12 mouse cellular contexts compared by ENCODE assay signal in genomic region chr13:35969829-35970228, GRCm38 (mm10). TPM values are rescaled to one million over a fixed set of nuclear protein-coding genes. Genes with fewer than 3 reads are reported as not detected.
A peak's percentile ranks its signal among the peaks of the same experiment; 100 is the strongest.
DNase-seq lines count a peak whose midpoint lies in the region; ATAC-seq and TF ChIP-seq lines count a peak whose summit lies in the region.
"Had no signal": no experiment of that assay in that cellular context is flagged by ENCODE, and none has a peak within 500 bp of the region (broad histone marks: within the 10 kb centered on the region; RNA-seq: fewer than 3 reads in every experiment).

No protein-coding gene starts in this region.

- WGBS in hindbrain, embryonic 12.5 days: 27% methylated on average over 9 of the region's 9 CpGs
- WGBS in liver, postnatal 0 days (ENCODE audit: insufficient replicate concordance): 36% methylated on average over 9 of the region's 9 CpGs

- peak overlapping the region; percentile 100 for H3K4me2 ChIP-seq in hindbrain, embryonic 12.5 days (replicated peaks)
- peak overlapping the region; percentile 80 for H3K4me2 ChIP-seq in liver, postnatal 0 days (ENCODE audit: low read depth, low read length)

- no peak for ATAC-seq in hindbrain, embryonic 12.5 days (ENCODE audit: low FRiP score)
- ATAC-seq in liver, postnatal 0 days: no peak
- ATAC-seq in granulocyte monocyte progenitor cell, adult 5-6 weeks (replicated peaks; ENCODE audit: poor library complexity, severe bottlenecking): no peak
- ATAC-seq: activated CD4-positive, CD25-positive, alpha-beta regulatory T cell, adult 4 months had no signal

- H3K4me3 ChIP-seq in gastrocnemius, adult 2 months: peak overlapping the region; percentile 80
- peak overlapping the region; percentile 82 for H3K4me3 ChIP-seq in E14TG2a.4 (replicated peaks; ENCODE audit: low read length)
- peak overlapping the region; percentile 59 for H3K4me3 ChIP-seq in hindbrain, embryonic 12.5 days
- H3K4me3 ChIP-seq in liver, postnatal 0 days (ENCODE audit: low read depth, low read length): peak overlapping the region; percentile 56

- TF ChIP-seq CTCF in gastrocnemius, adult 2 months (IDR thresholded peaks at IDR 0.05): no peak
- no peak for TF ChIP-seq CTCF in E14TG2a.4 (conservative IDR thresholded peaks at IDR 0.05; ENCODE audit: low read length)
- no peak for TF ChIP-seq CTCF in liver, postnatal 0 days (IDR thresholded peaks at IDR 0.05; ENCODE audit: low read depth)

- no peak for DNase-seq in gastrocnemius, adult 2 months
- no peak for DNase-seq in gastrocnemius, adult 18-20 months (ENCODE audit: low spot score)
- DNase-seq in liver, postnatal 0 days: no peak
- no peak for DNase-seq in spleen, postnatal 14 days (ENCODE audit: low spot score in 2 of 2)
- no peak for DNase-seq in spleen, postnatal 36 days (ENCODE audit: low spot score in 2 of 2)
- DNase-seq: cerebellum, adult 9-11 months; kidney, adult 9 months; thymus, adult 18-20 months had no signal

- no peak overlapping the region for H3K9ac ChIP-seq in hindbrain, embryonic 12.5 days
- peak overlapping the region; percentile 76; the same call in 1 of the 2 replicates for H3K9ac ChIP-seq in liver, postnatal 0 days (replicated peaks)

- no peak for TF ChIP-seq EP300 in liver, postnatal 0 days (IDR thresholded peaks at IDR 0.05; ENCODE audit: low read depth)

- H3K27ac ChIP-seq in gastrocnemius, adult 2 months: no peak overlapping the region
- no peak overlapping the region for H3K27ac ChIP-seq in hindbrain, embryonic 12.5 days
- no peak overlapping the region for H3K27ac ChIP-seq in liver, postnatal 0 days (ENCODE audit: low read depth)

- peaks cover 55% of the 10 kb centered on the region for H3K27me3 ChIP-seq in E14TG2a.4 (ENCODE audit: insufficient read depth, low read length)
- peaks cover 34% of the 10 kb centered on the region for H3K27me3 ChIP-seq in hindbrain, embryonic 12.5 days
- H3K27me3 ChIP-seq in liver, postnatal 0 days (ENCODE audit: insufficient read depth, low read length): peaks cover 33% of the 10 kb centered on the region

- H3K36me3 ChIP-seq in E14TG2a.4 (ENCODE audit: insufficient read depth, low read length): no peaks in the 10 kb centered on the region
- no peaks in the 10 kb centered on the region for H3K36me3 ChIP-seq in hindbrain, embryonic 12.5 days
- H3K36me3 ChIP-seq in liver, postnatal 0 days (replicated peaks; ENCODE audit: insufficient read depth, low read length): no peaks in the 10 kb centered on the region

- intact Hi-C loops in gastrocnemius, adult 2 months (cut with DNase I): no loop called here

- peaks cover 23% of the 10 kb centered on the region for H3K4me1 ChIP-seq in E14TG2a.4 (replicated peaks; ENCODE audit: low read depth, low read length)
- H3K4me1 ChIP-seq in hindbrain, embryonic 12.5 days: peaks cover 14% of the 10 kb centered on the region
- H3K4me1 ChIP-seq in liver, postnatal 0 days (ENCODE audit: insufficient read depth): no peaks in the 10 kb centered on the region

- H3K9me3 ChIP-seq in E14TG2a.4 (ENCODE audit: low read length): peaks cover 4% of the 10 kb centered on the region; the same call in 1 of the 2 replicates
- no peaks in the 10 kb centered on the region for H3K9me3 ChIP-seq in hindbrain, embryonic 12.5 days (replicated peaks)
- no peaks in the 10 kb centered on the region for H3K9me3 ChIP-seq in liver, postnatal 0 days (ENCODE audit: low read length)

RNA-seq across cellular contexts. Expression of gene Ppp1r3g, which starts 11.2 kb away (rescaled TPM):
- total RNA-seq in gastrocnemius, adult 2 months (2021): not detected
- total RNA-seq in gastrocnemius, adult 18-20 months (2021): not detected
- polyA plus RNA-seq in hindbrain, embryonic 12.5 days (2016; fragmentation: Nextera tagmentation; extraction: Ambion mirVana): 1.1 and 1.4 TPM in 2 replicates
- polyA plus RNA-seq in liver, postnatal 0 days (2015; fragmentation: Nextera tagmentation; extraction: Ambion mirVana): 2.2 and 4.3 TPM in 2 replicates
- total RNA-seq in granulocyte monocyte progenitor cell, adult 5-6 weeks (2014; fragmentation: Nextera tagmentation): not detected in 2 replicates
- not detected in 2 replicates for total RNA-seq in granulocyte monocyte progenitor cell, adult 5-6 weeks (2017)
- polyA plus RNA-seq: activated CD4-positive, CD25-positive, alpha-beta regulatory T cell, adult 4 months had no signal
